In the genomic region with DNA sequence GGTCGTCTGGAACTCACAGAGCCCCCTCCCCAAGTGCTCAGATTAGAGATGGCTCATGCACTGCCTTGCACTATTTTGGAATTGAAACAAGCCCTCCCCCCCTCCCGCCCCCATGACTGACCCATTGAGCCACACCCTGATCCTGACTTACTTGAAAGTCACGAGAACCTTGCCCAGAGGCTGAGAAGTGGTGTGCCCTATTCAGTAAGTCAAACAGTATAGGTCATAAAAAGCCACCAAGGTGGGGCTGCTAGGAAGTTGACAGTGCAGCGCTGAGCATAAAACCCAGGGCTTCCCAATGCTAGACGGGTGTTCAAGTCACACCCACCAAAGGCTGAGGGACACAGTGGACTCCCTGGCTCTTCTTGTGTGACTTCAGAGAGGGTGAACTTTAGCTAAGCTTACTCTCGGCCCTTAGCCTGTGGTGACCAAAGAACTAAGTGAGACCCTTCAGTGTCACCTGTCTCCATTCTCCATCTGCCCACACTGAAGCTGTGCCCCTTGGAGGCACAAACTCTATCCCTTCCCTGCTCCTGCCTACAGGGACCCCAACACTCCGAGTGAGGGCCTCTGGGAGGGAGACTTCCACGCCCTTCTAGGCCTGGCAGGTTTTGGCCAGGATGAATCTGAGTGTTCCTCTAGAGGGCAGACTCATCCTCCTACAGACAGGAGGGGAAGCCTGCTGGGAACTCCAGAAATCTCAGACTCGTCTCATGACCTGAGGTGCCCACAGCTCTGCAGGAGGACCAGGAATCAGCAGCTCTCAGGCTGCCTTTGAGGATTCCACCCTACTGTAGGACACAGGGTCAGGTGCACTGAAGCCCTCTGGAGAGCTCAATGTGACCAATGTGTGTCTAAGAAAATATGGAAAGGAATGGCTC, we compare ENCODE assay signal across 8 mouse cellular contexts. TPM values are rescaled to one million over a fixed set of nuclear protein-coding genes. Genes with fewer than 3 reads are reported as not detected.
DNase-seq lines count a peak whose midpoint lies in the region; ATAC-seq lines count a peak whose summit lies in the region.

No protein-coding gene starts in this region.

- H3K27ac ChIP-seq in midbrain, embryonic 10.5 days (replicated peaks): no peak overlapping the region
- H3K27ac ChIP-seq in midbrain, embryonic 16.5 days (ENCODE audit: low read length): no peak overlapping the region
- peak overlapping the region; percentile 76 for H3K27ac ChIP-seq in lung, embryonic 15.5 days
- peak overlapping the region; percentile 86 for H3K27ac ChIP-seq in stomach, embryonic 15.5 days

- H3K4me2 ChIP-seq in midbrain, embryonic 16.5 days (ENCODE audit: low read length): no peak overlapping the region
- no peak overlapping the region for H3K4me2 ChIP-seq in lung, embryonic 15.5 days
- H3K4me2 ChIP-seq in stomach, embryonic 15.5 days: no peak overlapping the region

- H3K27me3 ChIP-seq in midbrain, embryonic 10.5 days (ENCODE audit: low read depth, poor library complexity, severe bottlenecking): no peaks in the 10 kb centered on the region
- H3K27me3 ChIP-seq in midbrain, embryonic 16.5 days (ENCODE audit: control insufficient read depth, insufficient read depth, low read depth, low read length): no peaks in the 10 kb centered on the region
- no peaks in the 10 kb centered on the region for H3K27me3 ChIP-seq in lung, embryonic 15.5 days
- no peaks in the 10 kb centered on the region for H3K27me3 ChIP-seq in stomach, embryonic 15.5 days (replicated peaks)

- no peak overlapping the region for H3K4me3 ChIP-seq in midbrain, embryonic 10.5 days
- H3K4me3 ChIP-seq in midbrain, embryonic 16.5 days (ENCODE audit: low read depth, low read length): no peak overlapping the region
- H3K4me3 ChIP-seq in lung, embryonic 15.5 days: no peak overlapping the region
- H3K4me3 ChIP-seq in stomach, embryonic 15.5 days (replicated peaks): no peak overlapping the region

- H3K9ac ChIP-seq in midbrain, embryonic 16.5 days (ENCODE audit: low read depth, low read length): no peak overlapping the region
- peak overlapping the region; percentile 24; the same call in 1 of the 2 replicates for H3K9ac ChIP-seq in lung, embryonic 15.5 days
- H3K9ac ChIP-seq in stomach, embryonic 15.5 days: no peak overlapping the region

- 53% methylated on average over 9 of the region's 9 CpGs for WGBS in midbrain, embryonic 10.5 days
- 51% methylated on average over 9 of the region's 9 CpGs for WGBS in midbrain, embryonic 16.5 days
- WGBS in lung, embryonic 15.5 days: 21% methylated on average over 9 of the region's 9 CpGs
- 25% methylated on average over 9 of the region's 9 CpGs for WGBS in stomach, embryonic 15.5 days

- H3K4me1 ChIP-seq in midbrain, embryonic 10.5 days: peaks cover 19% of the 10 kb centered on the region
- H3K4me1 ChIP-seq in midbrain, embryonic 16.5 days (ENCODE audit: control insufficient read depth, insufficient read depth, low read length): peaks cover 13% of the 10 kb centered on the region
- H3K4me1 ChIP-seq in lung, embryonic 15.5 days: peaks cover 36% of the 10 kb centered on the region
- peaks cover 33% of the 10 kb centered on the region for H3K4me1 ChIP-seq in stomach, embryonic 15.5 days

- peaks cover 44% of the 10 kb centered on the region for H3K36me3 ChIP-seq in midbrain, embryonic 10.5 days
- H3K36me3 ChIP-seq in midbrain, embryonic 16.5 days (ENCODE audit: control insufficient read depth, insufficient read depth, low read length): peaks cover 23% of the 10 kb centered on the region
- peaks cover 39% of the 10 kb centered on the region for H3K36me3 ChIP-seq in lung, embryonic 15.5 days
- peaks cover 30% of the 10 kb centered on the region for H3K36me3 ChIP-seq in stomach, embryonic 15.5 days

- H3K9me3 ChIP-seq in midbrain, embryonic 10.5 days (replicated peaks): no peaks in the 10 kb centered on the region
- no peaks in the 10 kb centered on the region for H3K9me3 ChIP-seq in midbrain, embryonic 16.5 days (replicated peaks; ENCODE audit: control insufficient read depth, low read length, poor library complexity, severe bottlenecking)
- no peaks in the 10 kb centered on the region for H3K9me3 ChIP-seq in lung, embryonic 15.5 days
- H3K9me3 ChIP-seq in stomach, embryonic 15.5 days: no peaks in the 10 kb centered on the region

- no peak for ATAC-seq in midbrain, embryonic 16.5 days
- ATAC-seq in erythroid progenitor cell, adult 5-6 weeks (replicated peaks; ENCODE audit: low FRiP score, poor library complexity, severe bottlenecking): peak; percentile 49
- no peak for ATAC-seq in lung, embryonic 15.5 days (ENCODE audit: borderline replicate concordance, extremely low read depth, low FRiP score, low TSS enrichment)
- peak; percentile 19; the same call in 1 of the 2 replicates for ATAC-seq in stomach, embryonic 15.5 days (ENCODE audit: insufficient read depth, low FRiP score, low read depth)

- DNase-seq in midbrain, embryonic 10.5 days (ENCODE audit: low spot score): peak; percentile 36
- peak; percentile 83 for DNase-seq in R1 (ENCODE audit: low read depth, low spot score)
- peak; percentile 56 for DNase-seq in kidney, adult 18-20 months
- no peak for DNase-seq in ovary, postnatal 10 days (ENCODE audit: low spot score)

RNA-seq across cellular contexts. Expression of gene Polr2e, which starts 5.8 kb away (rescaled TPM):
- polyA plus RNA-seq in midbrain, embryonic 10.5 days (2016; fragmentation: Nextera tagmentation; extraction: Ambion mirVana): 233 and 276 TPM in 2 replicates
- 124 and 131 TPM in 2 replicates for polyA plus RNA-seq in midbrain, embryonic 16.5 days (2015; fragmentation: Nextera tagmentation; extraction: Ambion mirVana)
- total RNA-seq in erythroid progenitor cell, adult 5-6 weeks (2015; ENCODE audit: low replicate concordance): 18.4 and 20.5 TPM in 2 replicates
- total RNA-seq in erythroid progenitor cell, adult 5-6 weeks (2017; ENCODE audit: low replicate concordance): 14.6 and 28.4 TPM in 2 replicates
- polyA plus RNA-seq in lung, embryonic 15.5 days (2015; fragmentation: Nextera tagmentation; extraction: Ambion mirVana): 223 and 225 TPM in 2 replicates
- polyA plus RNA-seq in stomach, embryonic 15.5 days (2015; fragmentation: Nextera tagmentation; extraction: Ambion mirVana): 188 and 199 TPM in 2 replicates

RNA-seq across cellular contexts. Expression of gene Gpx4, which starts 13.2 kb away (rescaled TPM):
- 702 and 747 TPM in 2 replicates for polyA plus RNA-seq in midbrain, embryonic 10.5 days (2016; fragmentation: Nextera tagmentation; extraction: Ambion mirVana)
- 509 and 552 TPM in 2 replicates for polyA plus RNA-seq in midbrain, embryonic 16.5 days (2015; fragmentation: Nextera tagmentation; extraction: Ambion mirVana)
- 371 and 490 TPM in 2 replicates for total RNA-seq in erythroid progenitor cell, adult 5-6 weeks (2015; ENCODE audit: low replicate concordance)
- total RNA-seq in erythroid progenitor cell, adult 5-6 weeks (2017; ENCODE audit: low replicate concordance): 239 and 372 TPM in 2 replicates
- 523 and 535 TPM in 2 replicates for polyA plus RNA-seq in lung, embryonic 15.5 days (2015; fragmentation: Nextera tagmentation; extraction: Ambion mirVana)
- 500 and 567 TPM in 2 replicates for polyA plus RNA-seq in stomach, embryonic 15.5 days (2015; fragmentation: Nextera tagmentation; extraction: Ambion mirVana)

RNA-seq across cellular contexts. Expression of gene Arhgap45, which starts 17.3 kb away (rescaled TPM):
- 7.9 and 8.0 TPM in 2 replicates for polyA plus RNA-seq in midbrain, embryonic 10.5 days (2016; fragmentation: Nextera tagmentation; extraction: Ambion mirVana)
- 1.2 TPM in 2 replicates for polyA plus RNA-seq in midbrain, embryonic 16.5 days (2015; fragmentation: Nextera tagmentation; extraction: Ambion mirVana)
- total RNA-seq in erythroid progenitor cell, adult 5-6 weeks (2015; ENCODE audit: low replicate concordance): 23.4 and 23.9 TPM in 2 replicates
- 16.0 and 28.8 TPM in 2 replicates for total RNA-seq in erythroid progenitor cell, adult 5-6 weeks (2017; ENCODE audit: low replicate concordance)
- 16.8 and 19.8 TPM in 2 replicates for polyA plus RNA-seq in lung, embryonic 15.5 days (2015; fragmentation: Nextera tagmentation; extraction: Ambion mirVana)
- 9.1 and 10.0 TPM in 2 replicates for polyA plus RNA-seq in stomach, embryonic 15.5 days (2015; fragmentation: Nextera tagmentation; extraction: Ambion mirVana)

RNA-seq across cellular contexts. Expression of gene Abca7, which starts 37.5 kb away (rescaled TPM):
- polyA plus RNA-seq in midbrain, embryonic 10.5 days (2016; fragmentation: Nextera tagmentation; extraction: Ambion mirVana): 3.2 and 4.8 TPM in 2 replicates
- polyA plus RNA-seq in midbrain, embryonic 16.5 days (2015; fragmentation: Nextera tagmentation; extraction: Ambion mirVana): 4.1 and 4.8 TPM in 2 replicates
- total RNA-seq in erythroid progenitor cell, adult 5-6 weeks (2015; ENCODE audit: low replicate concordance): 44.0 and 58.4 TPM in 2 replicates
- 58.6 and 71.8 TPM in 2 replicates for total RNA-seq in erythroid progenitor cell, adult 5-6 weeks (2017; ENCODE audit: low replicate concordance)
- polyA plus RNA-seq in lung, embryonic 15.5 days (2015; fragmentation: Nextera tagmentation; extraction: Ambion mirVana): 3.5 and 4.3 TPM in 2 replicates
- polyA plus RNA-seq in stomach, embryonic 15.5 days (2015; fragmentation: Nextera tagmentation; extraction: Ambion mirVana): 4.2 and 4.8 TPM in 2 replicates

RNA-seq across cellular contexts. Expression of gene Cnn2, which starts 45.4 kb away (rescaled TPM):
- polyA plus RNA-seq in midbrain, embryonic 10.5 days (2016; fragmentation: Nextera tagmentation; extraction: Ambion mirVana): 198 and 199 TPM in 2 replicates
- polyA plus RNA-seq in midbrain, embryonic 16.5 days (2015; fragmentation: Nextera tagmentation; extraction: Ambion mirVana): 25.7 and 26.2 TPM in 2 replicates
- total RNA-seq in erythroid progenitor cell, adult 5-6 weeks (2015; ENCODE audit: low replicate concordance): 20.1 and 39.6 TPM in 2 replicates
- 18.2 and 26.3 TPM in 2 replicates for total RNA-seq in erythroid progenitor cell, adult 5-6 weeks (2017; ENCODE audit: low replicate concordance)
- 367 and 375 TPM in 2 replicates for polyA plus RNA-seq in lung, embryonic 15.5 days (2015; fragmentation: Nextera tagmentation; extraction: Ambion mirVana)
- polyA plus RNA-seq in stomach, embryonic 15.5 days (2015; fragmentation: Nextera tagmentation; extraction: Ambion mirVana): 274 and 279 TPM in 2 replicates

Comparison
In these comparisons a context has a peak if more than half of its experiments do, and no peak if none do; other contexts are left out.
1. H3K27ac ChIP-seq: peak in lung, embryonic 15.5 days (single experiment) and stomach, embryonic 15.5 days (single experiment); none in midbrain, embryonic 10.5 days (single experiment) and midbrain, embryonic 16.5 days (single experiment).
2. ATAC-seq: peak in erythroid progenitor cell, adult 5-6 weeks (single experiment) and stomach, embryonic 15.5 days (single experiment); none in midbrain, embryonic 16.5 days (single experiment) and lung, embryonic 15.5 days (single experiment).